In genomic region chr1:22105496-22105895, GRCm38 (mm10) we compare ENCODE assay signal across 12 mouse cellular contexts.
A peak's percentile ranks its signal among the peaks of the same experiment; 100 is the strongest.
DNase-seq lines count a peak whose midpoint lies in the region; ATAC-seq and TF ChIP-seq lines count a peak whose summit lies in the region.
"Had no signal": no experiment of that assay in that cellular context is flagged by ENCODE, and none has a peak within 500 bp of the region (broad histone marks: within the 10 kb centered on the region; RNA-seq: fewer than 3 reads in every experiment).

No protein-coding gene starts in this region.

- no peak overlapping the region for H3K9ac ChIP-seq in intestine, postnatal 0 days (ENCODE audit: low read depth, low read length)
- no peak overlapping the region for H3K9ac ChIP-seq in intestine, embryonic 16.5 days (ENCODE audit: low read depth, low read length)
- H3K9ac ChIP-seq in midbrain, embryonic 12.5 days (replicated peaks) = no peak overlapping the region
- no peak overlapping the region for H3K9ac ChIP-seq in midbrain, embryonic 13.5 days (replicated peaks)

- no peak overlapping the region for H3K4me3 ChIP-seq in intestine, postnatal 0 days (ENCODE audit: low read depth, low read length)
- no peak overlapping the region for H3K4me3 ChIP-seq in intestine, embryonic 16.5 days (ENCODE audit: low read length)
- H3K4me3 ChIP-seq in midbrain, embryonic 12.5 days = no peak overlapping the region
- H3K4me3 ChIP-seq in midbrain, embryonic 13.5 days (replicated peaks) = no peak overlapping the region
- H3K4me3 ChIP-seq: forebrain, embryonic 10.5 days; limb, embryonic 10.5 days; megakaryocyte, embryonic 14.5 days had no signal

- DNase-seq in CD4-positive, CD25-positive, alpha-beta regulatory T cell, adult 2 months (ENCODE audit: low read depth, low spot score) = peak; percentile 1
- DNase-seq in kidney, postnatal 4 days = peak; percentile 5 to 19
- DNase-seq in frontal cortex, adult 2 months (ENCODE audit: extremely low spot score in 1 of 2, low spot score in 1 of 2) = no peak
- DNase-seq: cerebellum, adult 8-10 months had no signal

- H3K36me3 ChIP-seq in intestine, postnatal 0 days (ENCODE audit: control insufficient read depth, insufficient read depth) = no peaks in the 10 kb centered on the region
- H3K36me3 ChIP-seq in intestine, embryonic 16.5 days (ENCODE audit: control insufficient read depth, insufficient read depth, low read length) = no peaks in the 10 kb centered on the region
- H3K36me3 ChIP-seq in midbrain, embryonic 12.5 days = no peaks in the 10 kb centered on the region
- no peaks in the 10 kb centered on the region for H3K36me3 ChIP-seq in midbrain, embryonic 13.5 days
- H3K36me3 ChIP-seq: forebrain, embryonic 10.5 days; limb, embryonic 10.5 days had no signal

- H3K27me3 ChIP-seq in intestine, postnatal 0 days (replicated peaks; ENCODE audit: control insufficient read depth, insufficient read depth, low read length) = no peaks in the 10 kb centered on the region
- H3K27me3 ChIP-seq in intestine, embryonic 16.5 days (replicated peaks; ENCODE audit: control insufficient read depth, insufficient read depth, low read length) = no peaks in the 10 kb centered on the region
- H3K27me3 ChIP-seq in midbrain, embryonic 12.5 days = no peaks in the 10 kb centered on the region
- H3K27me3 ChIP-seq in midbrain, embryonic 13.5 days = no peaks in the 10 kb centered on the region
- H3K27me3 ChIP-seq: megakaryocyte, embryonic 14.5 days had no signal

- no peak overlapping the region for H3K4me2 ChIP-seq in intestine, postnatal 0 days (replicated peaks; ENCODE audit: low read depth)
- H3K4me2 ChIP-seq in intestine, embryonic 16.5 days (ENCODE audit: low read depth, low read length) = no peak overlapping the region
- H3K4me2 ChIP-seq in midbrain, embryonic 12.5 days (replicated peaks) = no peak overlapping the region
- H3K4me2 ChIP-seq in midbrain, embryonic 13.5 days (replicated peaks) = no peak overlapping the region

- ATAC-seq in CD4-positive, CD25-positive, alpha-beta regulatory T cell, adult 4 months = no peak
- no peak for ATAC-seq in intestine, postnatal 0 days
- ATAC-seq in intestine, embryonic 16.5 days = no peak
- ATAC-seq in midbrain, embryonic 12.5 days (ENCODE audit: low FRiP score, low read depth) = peak; percentile 58; the same call in 1 of the 2 replicates
- no peak for ATAC-seq in midbrain, embryonic 13.5 days

- no peak overlapping the region for H3K27ac ChIP-seq in intestine, postnatal 0 days (ENCODE audit: low read depth, low read length)
- no peak overlapping the region for H3K27ac ChIP-seq in intestine, embryonic 16.5 days (ENCODE audit: low read length)
- H3K27ac ChIP-seq in midbrain, embryonic 12.5 days (replicated peaks) = no peak overlapping the region
- no peak overlapping the region for H3K27ac ChIP-seq in midbrain, embryonic 13.5 days
- H3K27ac ChIP-seq: forebrain, embryonic 10.5 days; limb, embryonic 10.5 days had no signal

- peak; percentile 38 for TF ChIP-seq CTCF in intestine, postnatal 0 days (IDR thresholded peaks at IDR 0.05; ENCODE audit: low read depth)

- no peaks in the 10 kb centered on the region for H3K9me3 ChIP-seq in intestine, postnatal 0 days (ENCODE audit: control insufficient read depth)
- no peaks in the 10 kb centered on the region for H3K9me3 ChIP-seq in intestine, embryonic 16.5 days (ENCODE audit: control insufficient read depth, low read length)
- H3K9me3 ChIP-seq in midbrain, embryonic 12.5 days = no peaks in the 10 kb centered on the region
- no peaks in the 10 kb centered on the region for H3K9me3 ChIP-seq in midbrain, embryonic 13.5 days
- H3K9me3 ChIP-seq: forebrain, embryonic 10.5 days; limb, embryonic 10.5 days; megakaryocyte, embryonic 14.5 days had no signal

- no peaks in the 10 kb centered on the region for H3K4me1 ChIP-seq in intestine, postnatal 0 days (replicated peaks; ENCODE audit: control insufficient read depth, insufficient read depth, low read length)
- H3K4me1 ChIP-seq in intestine, embryonic 16.5 days (ENCODE audit: control insufficient read depth, insufficient read depth, low read length) = no peaks in the 10 kb centered on the region
- no peaks in the 10 kb centered on the region for H3K4me1 ChIP-seq in midbrain, embryonic 12.5 days
- H3K4me1 ChIP-seq in midbrain, embryonic 13.5 days (replicated peaks) = no peaks in the 10 kb centered on the region
- H3K4me1 ChIP-seq: forebrain, embryonic 10.5 days; limb, embryonic 10.5 days; megakaryocyte, embryonic 14.5 days had no signal

- WGBS in intestine, postnatal 0 days = 37% methylated on average over 3 of the region's 3 CpGs
- WGBS in intestine, embryonic 16.5 days = 53% methylated on average over 3 of the region's 3 CpGs
- WGBS in midbrain, embryonic 12.5 days = 61% methylated on average over 3 of the region's 3 CpGs
- WGBS in midbrain, embryonic 13.5 days = 47% methylated on average over 3 of the region's 3 CpGs

Comparison
In these comparisons a context has a peak if more than half of its experiments do, and no peak if none do; other contexts are left out.
1. DNase-seq: peak in CD4-positive, CD25-positive, alpha-beta regulatory T cell, adult 2 months (single experiment) and kidney, postnatal 4 days (2 of 2); none in frontal cortex, adult 2 months (0 of 2).